Mouse (Mus musculus): ENCODE measurements around the gene B4galt4.
"Not testable (repeated sequence)": the region's sequence is repeated elsewhere in the genome, so short reads cannot be mapped to it uniquely, and the experiment has no call there.

The B4galt4 gene

DNA sequence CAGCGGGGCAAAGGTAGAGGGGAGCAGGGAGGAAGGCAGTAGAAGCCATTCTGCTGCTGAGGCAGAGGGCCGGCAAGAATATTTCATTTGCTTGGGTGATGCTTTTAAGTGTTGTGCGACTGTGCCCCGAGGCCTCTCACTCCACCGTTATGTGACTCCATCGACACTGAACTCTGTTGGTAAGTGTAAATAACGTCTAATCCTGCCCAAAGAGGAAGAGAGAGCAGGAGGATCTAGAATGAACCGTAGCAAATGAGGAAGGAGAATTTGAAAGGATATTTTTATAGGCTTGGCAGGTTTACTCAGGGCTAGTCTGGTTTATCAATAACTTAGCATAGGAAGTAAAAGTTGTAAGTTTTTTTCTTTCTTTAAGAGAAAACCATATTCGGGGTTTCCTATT, 27.5 kb downstream of the B4galt4 start:
- DNase-seq (ENCODE audit: low read depth, low spot score), result no peak

- DNase-seq (ENCODE audit: low read depth, low spot score), result no peak
Measured at GRCm38 (mm10) chr16:38771145-38771544, 29.1 kb downstream of the B4galt4 start.

GRCm38 (mm10) chr16:38772906-38773496, 30.9 kb downstream of the B4galt4 start:
- no peak for DNase-seq (ENCODE audit: low read depth, low spot score)

DNA sequence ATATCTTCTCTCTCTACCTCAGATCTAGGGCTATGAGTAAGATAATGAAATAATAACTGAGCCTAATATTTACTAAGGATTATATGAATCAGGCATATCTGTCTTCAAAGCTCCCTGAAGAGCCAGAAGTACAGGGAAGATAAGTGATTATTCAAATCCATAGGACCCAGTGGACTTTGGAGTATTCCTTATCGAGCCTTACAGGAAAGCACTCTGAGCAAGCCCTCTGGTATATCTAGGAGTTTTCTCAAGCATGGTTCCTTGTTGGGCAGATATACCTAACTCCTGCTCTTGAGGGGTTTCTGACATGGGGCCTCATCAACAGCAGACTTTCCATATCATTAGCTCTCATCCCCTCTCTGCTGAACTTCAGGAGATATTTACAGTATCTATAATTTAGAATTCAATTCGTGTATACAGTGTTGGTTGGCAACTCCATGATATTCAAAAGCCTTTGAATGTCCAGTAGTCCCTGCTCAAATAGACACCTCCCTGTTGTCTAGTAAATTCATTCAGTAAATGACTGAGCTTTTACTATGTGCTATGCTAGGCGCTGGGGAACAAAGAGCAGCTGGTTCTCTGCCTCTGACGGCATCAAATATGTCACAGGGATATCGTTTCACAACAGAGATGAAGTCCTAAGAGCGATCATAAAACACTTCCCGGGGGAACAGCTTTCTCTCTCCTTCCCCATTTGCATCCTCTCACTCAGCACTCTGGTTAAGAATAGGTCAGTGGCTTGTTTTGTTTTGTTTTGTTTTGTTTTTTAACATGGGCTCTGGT, 33.1 kb downstream of the B4galt4 start:
- DNase-seq (ENCODE audit: low read depth, low spot score), result no peak

- no peak for DNase-seq (ENCODE audit: low read depth, low spot score)
Measured at GRCm38 (mm10) chr16:38776342-38776741, 34.3 kb downstream of the B4galt4 start.

GRCm38 (mm10) chr16:38780960-38781572, 39.0 kb downstream of the B4galt4 start:
- DNase-seq (ENCODE audit: low read depth, low spot score), result no peak

- no peak for DNase-seq (ENCODE audit: low read depth, low spot score)
Measured at GRCm38 (mm10) chr16:38781946-38782345, 39.9 kb downstream of the B4galt4 start.

DNA sequence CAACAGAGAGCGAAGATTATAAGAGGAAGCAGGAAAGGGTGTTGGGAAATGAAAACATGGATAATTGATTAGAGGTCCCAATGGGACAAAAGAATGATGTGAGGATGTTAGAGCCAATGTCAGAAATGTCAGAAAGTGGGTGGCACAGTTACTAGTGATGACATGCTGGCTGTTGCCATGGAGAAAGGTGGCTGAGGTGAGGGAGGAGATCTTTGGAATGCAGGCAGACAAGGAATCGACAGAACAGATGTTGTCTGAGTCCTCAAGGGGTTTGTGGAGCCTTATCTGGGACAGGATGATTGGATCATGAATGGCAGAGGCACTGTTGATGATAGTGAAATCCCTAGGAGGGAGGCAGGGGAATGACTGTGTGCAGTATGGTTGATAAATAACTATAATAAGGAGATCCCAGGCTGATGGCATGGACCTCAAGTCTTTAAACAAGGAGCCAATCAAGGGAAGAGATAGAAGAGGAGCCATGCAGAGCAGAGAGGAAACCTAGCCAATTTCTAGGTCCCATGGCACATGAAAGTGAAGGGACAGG, 40.5 kb downstream of the B4galt4 start:
- DNase-seq (ENCODE audit: low read depth, low spot score), result no peak

GRCm38 (mm10) chr16:38785301-38785700, 43.2 kb downstream of the B4galt4 start:
- DNase-seq (ENCODE audit: low read depth, low spot score), result no peak

DNA sequence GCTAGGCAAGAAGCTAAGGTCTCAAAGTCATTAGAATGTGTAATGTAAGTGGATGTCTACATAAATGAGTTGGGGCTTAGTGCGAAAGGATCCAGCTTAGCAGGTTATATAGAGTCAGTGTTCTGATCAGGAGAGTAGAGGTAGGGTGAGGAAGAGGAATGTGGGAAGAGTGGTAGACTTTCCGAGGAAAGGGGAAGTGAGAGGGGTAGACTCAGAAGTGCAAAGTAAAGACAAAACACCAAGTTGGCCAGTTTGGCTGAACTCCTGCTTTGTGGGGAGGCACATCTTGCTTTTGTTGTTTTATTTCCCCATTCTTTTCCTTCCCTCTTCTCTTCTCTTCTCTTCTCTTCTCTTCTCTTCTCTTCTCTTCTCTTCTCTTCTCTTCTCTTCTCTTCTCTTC, 47.0 kb downstream of the B4galt4 start:
- DNase-seq (ENCODE audit: low read depth, low spot score), result no peak

DNA sequence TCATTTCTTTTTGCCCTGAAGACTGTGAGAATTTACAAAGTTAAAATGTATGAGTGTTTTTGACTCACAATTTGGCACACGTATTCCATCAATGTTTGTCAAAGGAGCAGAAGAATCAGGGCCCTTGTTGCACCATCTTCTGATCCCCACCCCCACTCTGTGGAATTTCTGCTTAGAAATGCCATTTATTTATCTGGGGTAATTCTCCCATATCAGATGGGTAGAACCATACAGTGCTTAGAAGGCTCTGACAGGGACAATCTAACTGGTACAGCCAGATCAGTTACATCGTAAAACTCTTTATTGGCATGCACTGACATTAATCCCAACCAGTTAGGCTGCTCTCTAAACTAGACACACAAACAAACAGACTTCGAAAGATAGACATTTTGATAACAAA, 47.9 kb downstream of the B4galt4 start:
- DNase-seq (ENCODE audit: low read depth, low spot score), result no peak

DNA sequence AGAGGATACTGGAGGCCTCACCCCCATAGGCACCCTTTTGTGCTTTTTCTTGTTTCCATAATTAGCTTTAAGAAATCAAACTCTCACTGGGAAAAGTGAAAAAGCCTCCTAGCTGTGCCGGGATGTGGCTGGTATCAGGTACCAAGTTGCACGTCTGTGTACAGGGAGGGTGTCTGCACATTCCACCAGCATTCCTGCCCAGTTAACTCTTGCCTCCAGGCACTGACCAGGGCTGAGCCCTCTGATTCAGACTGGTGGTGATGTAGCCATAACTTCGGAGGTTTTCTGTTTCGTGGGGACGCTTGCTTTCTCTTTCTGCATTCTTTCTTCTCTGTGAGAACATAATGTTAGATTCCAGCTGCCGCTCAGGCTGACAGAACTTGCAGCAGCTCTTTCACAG, 51.1 kb downstream of the B4galt4 start:
- no peak for DNase-seq (ENCODE audit: low read depth, low spot score)

DNA sequence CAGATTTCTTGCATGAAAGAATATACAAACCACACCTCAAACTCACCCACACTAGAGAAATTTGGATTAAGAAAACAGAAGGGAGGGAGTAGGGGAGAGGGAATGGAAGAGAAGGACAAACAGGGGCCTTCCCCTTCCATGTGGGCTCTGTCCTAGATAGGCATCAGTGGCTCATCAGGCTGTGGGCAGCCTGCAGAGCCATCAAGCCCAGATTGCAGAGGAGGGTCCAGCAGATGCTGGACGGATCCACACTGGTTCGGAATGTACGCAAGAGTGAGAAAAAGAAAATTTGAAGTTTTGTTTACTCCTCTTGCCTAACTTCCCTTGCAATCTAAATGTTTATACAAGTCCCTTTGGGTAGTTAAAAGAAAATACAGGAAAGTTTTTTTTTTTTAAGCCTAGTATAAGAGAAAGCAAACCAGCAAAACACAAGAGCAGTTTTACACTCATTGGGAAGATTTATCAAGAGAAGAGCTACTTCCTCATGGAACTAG, 56.9 kb downstream of the B4galt4 start:
- DNase-seq (ENCODE audit: low read depth, low spot score), result no peak

GRCm38 (mm10) chr16:38800091-38800490, 58.0 kb downstream of the B4galt4 start, which contains the start of gene Upk1b:
Gene Upk1b, minus strand, starts transcription at chr16:38800328.
- DNase-seq (ENCODE audit: low read depth, low spot score), result no peak

DNA sequence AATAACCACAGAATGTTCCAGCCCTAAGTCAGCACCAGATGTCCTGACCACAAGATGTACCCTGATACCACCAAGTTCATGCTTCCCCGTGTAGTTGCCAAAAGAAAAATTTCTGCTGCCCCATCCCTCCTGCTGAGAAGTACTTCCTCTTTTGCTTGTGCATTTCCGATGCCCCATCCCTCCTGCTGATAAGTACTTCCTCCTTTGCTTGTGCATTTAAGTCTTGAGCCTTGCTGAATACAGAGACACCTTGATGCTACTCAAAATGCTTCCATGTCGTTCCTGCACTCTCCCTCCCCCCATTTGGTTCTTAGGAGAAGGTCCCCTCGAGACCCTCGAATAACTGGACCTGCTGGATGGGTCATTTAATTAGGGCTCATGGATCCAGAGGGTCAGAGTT, 65.7 kb downstream of the B4galt4 start:
- DNase-seq (ENCODE audit: low read depth, low spot score), result not testable (repeated sequence)

DNA sequence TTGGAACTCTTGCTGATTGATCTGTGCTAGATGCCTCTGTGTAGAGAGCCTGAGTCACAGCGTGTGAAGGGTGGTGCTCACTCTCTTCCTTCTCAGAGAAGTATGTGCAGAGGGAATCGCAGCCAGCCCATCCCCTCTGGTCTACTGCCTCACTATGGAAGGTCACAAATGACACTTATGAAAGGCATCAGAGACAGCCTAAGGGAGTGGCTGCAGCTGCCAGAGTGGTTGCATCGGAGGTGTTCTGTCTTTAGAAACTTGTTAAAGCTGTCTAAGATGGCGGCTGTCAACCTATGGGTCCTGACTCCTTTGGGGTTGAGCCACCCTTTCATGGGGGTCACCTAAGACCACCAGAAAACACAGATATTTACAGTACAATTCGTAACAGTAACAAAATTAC, 68.1 kb downstream of the B4galt4 start:
- DNase-seq (ENCODE audit: low read depth, low spot score), result no peak

GRCm38 (mm10) chr16:38812521-38812920, 70.5 kb downstream of the B4galt4 start:
- DNase-seq (ENCODE audit: low read depth, low spot score), result no peak

Data from brain, embryonic 18.5 days (tissue).